ENCODE assay signal across 8 mouse cellular contexts in genomic region chr5:86432697-86433096, GRCm38 (mm10). TPM values are rescaled to one million over a fixed set of nuclear protein-coding genes. Genes with fewer than 3 reads are reported as not detected.
A peak's percentile ranks its signal among the peaks of the same experiment; 100 is the strongest.
DNase-seq lines count a peak whose midpoint lies in the region; ATAC-seq and TF ChIP-seq lines count a peak whose summit lies in the region.

No protein-coding gene starts in this region.

- TF ChIP-seq EP300 in ES-Bruce4 (IDR thresholded peaks at IDR 0.05; ENCODE audit: insufficient read depth, low read depth, low read length): no peak

- H3K4me3 ChIP-seq in limb, embryonic 11.5 days (ENCODE audit: low read depth, low read length): no peak overlapping the region
- no peak overlapping the region for H3K4me3 ChIP-seq in limb, embryonic 10.5 days
- no peak overlapping the region for H3K4me3 ChIP-seq in ES-Bruce4 (ENCODE audit: low read depth, low read length)
- no peak overlapping the region for H3K4me3 ChIP-seq in hindbrain, embryonic 11.5 days (ENCODE audit: low read depth, low read length)
- H3K4me3 ChIP-seq in neural tube, embryonic 14.5 days (ENCODE audit: low read depth, low read length): no peak overlapping the region

- peak; percentile 22 for TF ChIP-seq CTCF in ES-Bruce4 (IDR thresholded peaks at IDR 0.05; ENCODE audit: low read depth, low read length)

- H3K4me1 ChIP-seq in limb, embryonic 11.5 days (ENCODE audit: control insufficient read depth, insufficient read depth, low read length): no peaks in the 10 kb centered on the region
- no peaks in the 10 kb centered on the region for H3K4me1 ChIP-seq in limb, embryonic 10.5 days
- no peaks in the 10 kb centered on the region for H3K4me1 ChIP-seq in ES-Bruce4 (ENCODE audit: control insufficient read depth, insufficient read depth, low read length)
- no peaks in the 10 kb centered on the region for H3K4me1 ChIP-seq in hindbrain, embryonic 11.5 days (replicated peaks; ENCODE audit: control insufficient read depth, insufficient read depth, low read length)
- H3K4me1 ChIP-seq in neural tube, embryonic 14.5 days (ENCODE audit: control insufficient read depth, insufficient read depth, low read length): no peaks in the 10 kb centered on the region

- H3K27ac ChIP-seq in limb, embryonic 11.5 days (replicated peaks; ENCODE audit: low read depth, low read length): no peak overlapping the region
- no peak overlapping the region for H3K27ac ChIP-seq in limb, embryonic 10.5 days
- no peak overlapping the region for H3K27ac ChIP-seq in ES-Bruce4 (ENCODE audit: insufficient read depth, low read length)
- no peak overlapping the region for H3K27ac ChIP-seq in hindbrain, embryonic 11.5 days (ENCODE audit: low read depth, low read length)
- H3K27ac ChIP-seq in neural tube, embryonic 14.5 days (ENCODE audit: low read depth, low read length): no peak overlapping the region

- no peak overlapping the region for H3K4me2 ChIP-seq in limb, embryonic 11.5 days (ENCODE audit: low read depth, severe bottlenecking)
- H3K4me2 ChIP-seq in hindbrain, embryonic 11.5 days (replicated peaks; ENCODE audit: low read depth, low read length): no peak overlapping the region
- no peak overlapping the region for H3K4me2 ChIP-seq in neural tube, embryonic 14.5 days (ENCODE audit: low read depth, low read length)

- 0% methylated on average over 2 of the region's 2 CpGs for WGBS in limb, embryonic 11.5 days
- WGBS in limb, embryonic 10.5 days: 2% methylated on average over 2 of the region's 2 CpGs
- 1% methylated on average over 2 of the region's 2 CpGs for WGBS in hindbrain, embryonic 11.5 days
- WGBS in neural tube, embryonic 14.5 days: 4% methylated on average over 2 of the region's 2 CpGs

- no peak overlapping the region for H3K9ac ChIP-seq in limb, embryonic 11.5 days (ENCODE audit: low read length)
- H3K9ac ChIP-seq in ES-Bruce4 (ENCODE audit: low read depth, poor library complexity, severe bottlenecking): no peak overlapping the region
- H3K9ac ChIP-seq in hindbrain, embryonic 11.5 days (ENCODE audit: low read depth, low read length): no peak overlapping the region
- H3K9ac ChIP-seq in neural tube, embryonic 14.5 days (replicated peaks; ENCODE audit: low read depth, low read length): no peak overlapping the region

- no peaks in the 10 kb centered on the region for H3K27me3 ChIP-seq in limb, embryonic 11.5 days (ENCODE audit: control insufficient read depth, insufficient read depth, low read length)
- no peaks in the 10 kb centered on the region for H3K27me3 ChIP-seq in limb, embryonic 10.5 days (ENCODE audit: low read depth, poor library complexity, severe bottlenecking)
- no peaks in the 10 kb centered on the region for H3K27me3 ChIP-seq in ES-Bruce4 (ENCODE audit: control insufficient read depth, insufficient read depth, low read length, poor library complexity, severe bottlenecking)
- no peaks in the 10 kb centered on the region for H3K27me3 ChIP-seq in hindbrain, embryonic 11.5 days (ENCODE audit: control insufficient read depth, insufficient read depth, low read length)
- H3K27me3 ChIP-seq in neural tube, embryonic 14.5 days (ENCODE audit: control insufficient read depth, insufficient read depth, low read length): no peaks in the 10 kb centered on the region

- DNase-seq in limb, embryonic 11.5 days (ENCODE audit: low spot score): peak; percentile 30
- no peak for DNase-seq in limb, embryonic 10.5 days (ENCODE audit: low spot score)
- DNase-seq in R1 (ENCODE audit: low read depth, low spot score): peak; percentile 75
- peak; percentile 57 for DNase-seq in hindbrain, embryonic 11.5 days (ENCODE audit: low spot score)
- DNase-seq in yolk sac, embryonic 10.5 days (ENCODE audit: low spot score): no peak
- DNase-seq in gastrocnemius, postnatal 10 days: no peak

- no peak for TF ChIP-seq POLR2A in ES-Bruce4 (IDR thresholded peaks at IDR 0.05; ENCODE audit: insufficient read depth, low read length)

- H3K36me3 ChIP-seq in limb, embryonic 11.5 days (ENCODE audit: control insufficient read depth, insufficient read depth, low read length): no peaks in the 10 kb centered on the region
- H3K36me3 ChIP-seq in limb, embryonic 10.5 days: no peaks in the 10 kb centered on the region
- H3K36me3 ChIP-seq in ES-Bruce4 (ENCODE audit: control insufficient read depth, insufficient read depth, low read length, poor library complexity, severe bottlenecking): no peaks in the 10 kb centered on the region
- no peaks in the 10 kb centered on the region for H3K36me3 ChIP-seq in hindbrain, embryonic 11.5 days (ENCODE audit: control insufficient read depth, insufficient read depth, low read length)
- H3K36me3 ChIP-seq in neural tube, embryonic 14.5 days (ENCODE audit: control insufficient read depth, insufficient read depth, low read length): no peaks in the 10 kb centered on the region

- no peak for ATAC-seq in limb, embryonic 11.5 days (ENCODE audit: insufficient number of reproducible peaks, low FRiP score, low TSS enrichment, low read depth)
- ATAC-seq in hindbrain, embryonic 11.5 days (ENCODE audit: low FRiP score): peak; percentile 79
- peak; percentile 63; the same call in 1 of the 2 replicates for ATAC-seq in neural tube, embryonic 14.5 days (ENCODE audit: low read depth)

- no peaks in the 10 kb centered on the region for H3K9me3 ChIP-seq in limb, embryonic 11.5 days (ENCODE audit: control insufficient read depth, low read length)
- no peaks in the 10 kb centered on the region for H3K9me3 ChIP-seq in limb, embryonic 10.5 days (replicated peaks)
- no peaks in the 10 kb centered on the region for H3K9me3 ChIP-seq in ES-Bruce4 (replicated peaks; ENCODE audit: control insufficient read depth, insufficient read depth, low read length, poor library complexity, severe bottlenecking)
- no peaks in the 10 kb centered on the region for H3K9me3 ChIP-seq in hindbrain, embryonic 11.5 days (ENCODE audit: control insufficient read depth, low read length)
- H3K9me3 ChIP-seq in neural tube, embryonic 14.5 days (ENCODE audit: control insufficient read depth, low read length): no peaks in the 10 kb centered on the region

RNA-seq across cellular contexts. Expression of gene Tmprss11a, which starts 36.1 kb away (rescaled TPM):
- not detected in 2 replicates for polyA plus RNA-seq in limb, embryonic 11.5 days (2014; fragmentation: Nextera tagmentation; extraction: Ambion mirVana)
- not detected in 2 replicates for polyA plus RNA-seq in limb, embryonic 10.5 days (2016; fragmentation: Nextera tagmentation; extraction: Ambion mirVana)
- 0.32 and 0.37 TPM in 2 replicates for polyA plus RNA-seq in ES-Bruce4 (2011; ENCODE audit: insufficient read depth, insufficient read length, low read depth, missing spikeins)
- polyA plus RNA-seq in hindbrain, embryonic 11.5 days (2014; fragmentation: Nextera tagmentation; extraction: Ambion mirVana): not detected in 2 replicates
- polyA plus RNA-seq in neural tube, embryonic 14.5 days (2014; fragmentation: Nextera tagmentation; extraction: Ambion mirVana): not detected in 2 replicates
- total RNA-seq in gastrocnemius, postnatal 10 days (2021): not detected

RNA-seq across cellular contexts. Expression of gene Tmprss11d, which starts 59.5 kb away (rescaled TPM):
- 0.15 TPM in 1 of 2 replicates, not detected in the other for polyA plus RNA-seq in limb, embryonic 11.5 days (2014; fragmentation: Nextera tagmentation; extraction: Ambion mirVana)
- polyA plus RNA-seq in limb, embryonic 10.5 days (2016; fragmentation: Nextera tagmentation; extraction: Ambion mirVana): not detected in 2 replicates
- polyA plus RNA-seq in ES-Bruce4 (2011; ENCODE audit: insufficient read depth, insufficient read length, low read depth, missing spikeins): not detected in 2 replicates
- 0.08 TPM in 1 of 2 replicates, not detected in the other for polyA plus RNA-seq in hindbrain, embryonic 11.5 days (2014; fragmentation: Nextera tagmentation; extraction: Ambion mirVana)
- not detected in 2 replicates for polyA plus RNA-seq in neural tube, embryonic 14.5 days (2014; fragmentation: Nextera tagmentation; extraction: Ambion mirVana)
- not detected for total RNA-seq in gastrocnemius, postnatal 10 days (2021)

Comparison
In these comparisons a context has a peak if more than half of its experiments do, and no peak if none do; other contexts are left out.
1. DNase-seq: peak in limb, embryonic 11.5 days (single experiment), R1 (single experiment) and hindbrain, embryonic 11.5 days (single experiment); none in limb, embryonic 10.5 days (single experiment), yolk sac, embryonic 10.5 days (single experiment) and gastrocnemius, postnatal 10 days (single experiment).